Mouse (Mus musculus): ENCODE measurements around the gene Rab4a. TPM values are rescaled to one million over a fixed set of nuclear protein-coding genes. Genes with fewer than 3 reads are reported as not detected.

The Rab4a gene
- polyA plus RNA-seq, 1 experiment from 2014 or later = 27.0 TPM

DNA sequence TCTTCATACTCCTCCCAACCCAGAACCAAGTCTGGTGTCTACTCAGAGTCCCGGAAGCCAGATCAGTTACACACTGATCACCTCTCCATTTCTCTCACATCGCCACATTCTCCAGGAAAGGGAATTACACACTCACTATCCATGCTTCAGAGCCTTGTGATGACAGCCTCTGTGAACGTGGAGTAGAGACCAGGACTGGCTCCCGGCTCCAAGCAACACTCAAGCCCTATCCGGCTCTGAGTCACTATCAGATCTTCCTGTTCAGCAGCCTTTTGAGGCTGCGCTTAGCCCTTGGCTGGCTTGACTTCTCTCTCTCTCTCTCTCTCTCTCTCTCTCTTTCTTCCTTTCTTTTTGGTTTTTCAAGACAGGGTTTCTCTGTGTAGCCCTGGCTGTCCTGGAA lies 67.6 kb downstream of the Rab4a start:
- ATAC-seq (ENCODE audit: low FRiP score, low TSS enrichment) = no peak

DNA sequence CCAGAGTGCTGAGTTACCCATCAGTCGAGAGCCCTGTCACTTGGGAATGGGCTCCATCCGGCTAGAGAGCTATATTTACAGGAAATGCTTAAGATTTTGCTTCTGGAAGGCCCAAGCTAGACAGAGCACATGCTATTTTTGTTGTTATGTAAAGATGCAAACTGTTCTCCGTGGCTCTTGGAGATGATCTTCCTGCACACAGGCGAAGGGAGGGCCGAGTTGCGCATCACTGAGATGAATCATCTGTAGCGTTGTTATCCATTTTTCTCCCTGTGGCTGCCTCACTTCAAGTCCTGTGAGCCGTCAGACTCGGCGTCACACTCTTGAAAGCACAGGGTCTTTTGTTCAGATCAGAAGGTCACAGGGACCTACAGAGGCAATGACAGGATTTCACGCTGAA lies 68.5 kb downstream of the Rab4a start:
- DNase-seq (ENCODE audit: low spot score) (no peak), ATAC-seq (ENCODE audit: low FRiP score, low TSS enrichment) (no peak)
- no peaks in the 10 kb centered on the region for H3K4me1 ChIP-seq (replicated peaks; ENCODE audit: control insufficient read depth, insufficient read depth)
- no peaks in the 10 kb centered on the region for H3K27me3 ChIP-seq (ENCODE audit: control insufficient read depth, insufficient read depth, low read length)
- no peak overlapping the region for H3K27ac ChIP-seq (replicated peaks)
- H3K9me3 ChIP-seq (ENCODE audit: control insufficient read depth, low read length) = no peaks in the 10 kb centered on the region
- no peak overlapping the region for H3K9ac ChIP-seq (ENCODE audit: low read length)
- no peaks in the 10 kb centered on the region for H3K36me3 ChIP-seq (ENCODE audit: control insufficient read depth, insufficient read depth, low read length)
- H3K4me2 ChIP-seq (replicated peaks; ENCODE audit: low read depth) = no peak overlapping the region
- WGBS = 78% methylated on average over 11 of the region's 11 CpGs
- TF ChIP-seq CTCF (IDR thresholded peaks at IDR 0.05; ENCODE audit: low read depth) (no peak), EP300 (optimal IDR thresholded peaks at IDR 0.05) (no peak)
- no peak overlapping the region for H3K4me3 ChIP-seq (ENCODE audit: low read depth, low read length)

More for the DNA sequence above, 67.6 kb downstream of the Rab4a start:
- Histone ChIP-seq H3K36me3 (ENCODE audit: control insufficient read depth, insufficient read depth, low read length) (no peaks in the 10 kb centered on the region), H3K27ac (replicated peaks) (no peak overlapping the region), H3K4me1 (replicated peaks; ENCODE audit: control insufficient read depth, insufficient read depth) (no peaks in the 10 kb centered on the region), H3K4me2 (replicated peaks; ENCODE audit: low read depth) (no peak overlapping the region), H3K9ac (ENCODE audit: low read length) (no peak overlapping the region), H3K9me3 (ENCODE audit: control insufficient read depth, low read length) (no peaks in the 10 kb centered on the region), H3K4me3 (ENCODE audit: low read depth, low read length) (no peak overlapping the region), H3K27me3 (ENCODE audit: control insufficient read depth, insufficient read depth, low read length) (no peaks in the 10 kb centered on the region)
- no peak for TF ChIP-seq CTCF (IDR thresholded peaks at IDR 0.05; ENCODE audit: low read depth)
- TF ChIP-seq EP300 (optimal IDR thresholded peaks at IDR 0.05) = no peak
- DNase-seq (ENCODE audit: low spot score) = no peak
- WGBS = 70% methylated on average over 6 of the region's 6 CpGs

DNA sequence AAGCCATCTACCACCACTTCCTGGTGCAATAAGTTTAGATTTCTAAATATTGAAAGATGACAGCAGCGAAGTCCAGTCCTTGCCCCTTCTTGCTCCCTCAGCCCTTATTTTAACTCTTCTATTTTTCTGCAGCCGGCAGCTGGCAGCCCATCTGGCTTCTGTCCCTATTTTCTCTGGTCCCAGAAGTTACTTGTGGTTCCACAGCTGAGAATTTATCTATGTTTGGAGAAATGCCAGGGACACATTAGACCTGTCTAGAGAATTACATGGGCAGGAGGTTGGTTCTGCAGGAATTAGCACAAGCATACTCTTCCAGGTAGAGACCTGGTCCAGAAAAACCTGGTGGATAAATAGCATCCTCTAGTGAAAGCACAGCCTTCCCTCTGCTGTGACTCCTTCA lies 72.1 kb downstream of the Rab4a start:
- TF ChIP-seq EP300 (optimal IDR thresholded peaks at IDR 0.05) (no peak), CTCF (IDR thresholded peaks at IDR 0.05; ENCODE audit: low read depth) (no peak)
- Histone ChIP-seq H3K27ac (replicated peaks) (no peak overlapping the region), H3K27me3 (ENCODE audit: control insufficient read depth, insufficient read depth, low read length) (no peaks in the 10 kb centered on the region), H3K4me1 (replicated peaks; ENCODE audit: control insufficient read depth, insufficient read depth) (no peaks in the 10 kb centered on the region), H3K9ac (ENCODE audit: low read length) (no peak overlapping the region), H3K4me2 (replicated peaks; ENCODE audit: low read depth) (no peak overlapping the region), H3K4me3 (ENCODE audit: low read depth, low read length) (no peak overlapping the region), H3K9me3 (ENCODE audit: control insufficient read depth, low read length) (no peaks in the 10 kb centered on the region), H3K36me3 (ENCODE audit: control insufficient read depth, insufficient read depth, low read length) (no peaks in the 10 kb centered on the region)
- ATAC-seq (ENCODE audit: low FRiP score, low TSS enrichment) = no peak
- 42% methylated on average over 2 of the region's 2 CpGs for WGBS
- DNase-seq (ENCODE audit: low spot score) = no peak

DNA sequence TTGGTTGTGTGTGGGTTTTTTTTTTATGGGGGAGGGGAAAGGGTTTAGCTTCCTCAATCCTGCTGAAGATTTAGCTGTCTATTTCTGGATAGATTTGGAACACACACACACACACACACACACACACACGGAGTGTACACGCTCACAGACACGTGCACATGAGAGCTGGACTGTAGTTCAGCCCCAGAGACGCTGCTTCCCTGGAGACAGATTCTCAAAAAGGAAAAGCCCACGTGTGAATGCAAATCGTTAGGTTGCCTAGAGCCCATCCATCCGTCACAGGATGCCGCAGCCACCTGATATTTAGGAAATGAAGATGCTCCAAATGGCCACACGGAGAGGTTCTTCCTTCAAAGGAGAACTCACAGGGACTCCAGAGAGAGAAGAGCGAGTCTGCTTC lies 74.5 kb downstream of the Rab4a start:
- no peak for DNase-seq (ENCODE audit: low spot score)
- Histone ChIP-seq H3K4me3 (ENCODE audit: low read depth, low read length) (no peak overlapping the region), H3K4me1 (replicated peaks; ENCODE audit: control insufficient read depth, insufficient read depth) (no peaks in the 10 kb centered on the region), H3K9ac (ENCODE audit: low read length) (no peak overlapping the region), H3K4me2 (replicated peaks; ENCODE audit: low read depth) (no peak overlapping the region), H3K27me3 (ENCODE audit: control insufficient read depth, insufficient read depth, low read length) (no peaks in the 10 kb centered on the region), H3K9me3 (ENCODE audit: control insufficient read depth, low read length) (no peaks in the 10 kb centered on the region), H3K36me3 (ENCODE audit: control insufficient read depth, insufficient read depth, low read length) (no peaks in the 10 kb centered on the region), H3K27ac (replicated peaks) (no peak overlapping the region)
- WGBS = 63% methylated on average over 10 of the region's 10 CpGs
- TF ChIP-seq EP300 (optimal IDR thresholded peaks at IDR 0.05) (no peak), CTCF (IDR thresholded peaks at IDR 0.05; ENCODE audit: low read depth) (no peak)
- no peak for ATAC-seq (ENCODE audit: low FRiP score, low TSS enrichment)

DNA sequence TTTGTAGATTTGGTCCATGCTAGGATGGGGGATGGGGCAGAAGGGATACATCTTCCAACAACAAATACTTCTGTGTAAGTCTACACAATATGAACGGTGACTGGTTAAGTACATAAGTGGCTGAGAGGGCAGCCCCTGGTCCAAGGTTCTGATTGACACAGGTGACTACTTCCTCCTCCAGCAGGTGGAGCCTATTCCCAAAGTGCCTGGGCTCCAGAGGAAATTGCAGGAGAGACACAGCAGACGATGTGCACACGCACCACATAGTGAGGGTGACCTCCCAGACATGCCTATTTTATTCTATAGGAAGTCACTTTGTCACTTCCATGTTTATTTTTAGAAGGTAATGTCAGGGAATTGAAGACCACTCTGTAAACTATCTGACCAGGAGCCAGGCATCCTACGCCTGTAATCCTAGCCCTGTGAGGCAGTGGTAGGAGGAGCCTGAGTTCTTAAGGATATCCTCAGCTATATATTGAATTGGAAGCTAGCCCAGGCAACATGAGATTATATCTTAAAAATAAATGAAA lies 75.1 kb downstream of the Rab4a start:
- H3K4me3 ChIP-seq (ENCODE audit: low read depth, low read length) = no peak overlapping the region
- H3K9me3 ChIP-seq (ENCODE audit: control insufficient read depth, low read length) = no peaks in the 10 kb centered on the region
- H3K4me2 ChIP-seq (replicated peaks; ENCODE audit: low read depth) = no peak overlapping the region
- TF ChIP-seq CTCF (IDR thresholded peaks at IDR 0.05; ENCODE audit: low read depth) (peak; percentile 53), EP300 (optimal IDR thresholded peaks at IDR 0.05) (no peak)
- 36% methylated on average over 4 of the region's 4 CpGs for WGBS
- no peak overlapping the region for H3K27ac ChIP-seq (replicated peaks)
- ATAC-seq (ENCODE audit: low FRiP score, low TSS enrichment) (peak; percentile 38; the same call in 1 of the 2 replicates), DNase-seq (ENCODE audit: low spot score) (no peak)
- no peaks in the 10 kb centered on the region for H3K4me1 ChIP-seq (replicated peaks; ENCODE audit: control insufficient read depth, insufficient read depth)
- no peaks in the 10 kb centered on the region for H3K36me3 ChIP-seq (ENCODE audit: control insufficient read depth, insufficient read depth, low read length)
- H3K9ac ChIP-seq (ENCODE audit: low read length) = no peak overlapping the region
- no peaks in the 10 kb centered on the region for H3K27me3 ChIP-seq (ENCODE audit: control insufficient read depth, insufficient read depth, low read length)

DNA sequence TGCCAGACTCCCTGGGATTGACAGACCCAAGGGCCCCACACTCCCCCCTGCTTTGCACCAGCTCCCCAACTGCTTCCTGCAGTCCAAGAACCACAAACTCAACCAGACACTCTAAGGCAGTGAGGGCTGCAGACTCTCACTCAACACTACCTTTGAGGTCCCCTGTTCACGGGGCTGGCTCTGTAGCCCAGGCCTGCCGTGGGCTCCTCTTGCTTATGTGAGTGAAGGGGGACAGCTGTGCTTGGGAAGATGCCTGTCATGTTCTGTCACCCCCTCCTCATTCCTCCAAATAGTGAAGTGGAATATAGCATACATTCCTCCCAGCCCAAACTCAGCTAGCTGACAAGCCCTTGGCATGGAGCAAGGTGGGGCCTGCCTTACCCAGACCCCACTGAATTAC lies 76.6 kb downstream of the Rab4a start:
- no peaks in the 10 kb centered on the region for H3K9me3 ChIP-seq (ENCODE audit: control insufficient read depth, low read length)
- H3K27me3 ChIP-seq (ENCODE audit: control insufficient read depth, insufficient read depth, low read length) = no peaks in the 10 kb centered on the region
- H3K27ac ChIP-seq (replicated peaks) = no peak overlapping the region
- H3K36me3 ChIP-seq (ENCODE audit: control insufficient read depth, insufficient read depth, low read length) = no peaks in the 10 kb centered on the region
- no peak for ATAC-seq (ENCODE audit: low FRiP score, low TSS enrichment)
- DNase-seq (ENCODE audit: low spot score) = no peak
- TF ChIP-seq CTCF (IDR thresholded peaks at IDR 0.05; ENCODE audit: low read depth) (no peak), EP300 (optimal IDR thresholded peaks at IDR 0.05) (no peak)
- no peaks in the 10 kb centered on the region for H3K4me1 ChIP-seq (replicated peaks; ENCODE audit: control insufficient read depth, insufficient read depth)
- H3K4me3 ChIP-seq (ENCODE audit: low read depth, low read length) = no peak overlapping the region
- H3K9ac ChIP-seq (ENCODE audit: low read length) = no peak overlapping the region
- H3K4me2 ChIP-seq (replicated peaks; ENCODE audit: low read depth) = no peak overlapping the region
- 66% methylated on average over 2 of the region's 2 CpGs for WGBS
